Mouse (Mus musculus) c-Kit-positive CD71-positive TER-119-positive erythroid progenitor cells, embryonic 14.5 days (primary cell): ENCODE results near the gene Fam126b.
A peak's percentile ranks its signal among the peaks of the same experiment; 100 is the strongest.
"Not testable (repeated sequence)": the region's sequence is repeated elsewhere in the genome, so short reads cannot be mapped to it uniquely, and the experiment has no call there.

Source experiments
- DNase-seq: peaks from one replicate; pipeline ENCODE4 v3.0.0-alpha.2; 2013; ENCODE audit warnings: low spot score

The Fam126b gene

GRCm38 (mm10) chr1:58568456-58569130 is 17.5 kb downstream of the Fam126b start:
- DNase-seq: no peak

GRCm38 (mm10) chr1:58566621-58567020 is 19.5 kb downstream of the Fam126b start:
- DNase-seq: no peak

- DNase-seq: no peak
Measured at GRCm38 (mm10) chr1:58564981-58565380, 21.1 kb downstream of the Fam126b start.

DNA sequence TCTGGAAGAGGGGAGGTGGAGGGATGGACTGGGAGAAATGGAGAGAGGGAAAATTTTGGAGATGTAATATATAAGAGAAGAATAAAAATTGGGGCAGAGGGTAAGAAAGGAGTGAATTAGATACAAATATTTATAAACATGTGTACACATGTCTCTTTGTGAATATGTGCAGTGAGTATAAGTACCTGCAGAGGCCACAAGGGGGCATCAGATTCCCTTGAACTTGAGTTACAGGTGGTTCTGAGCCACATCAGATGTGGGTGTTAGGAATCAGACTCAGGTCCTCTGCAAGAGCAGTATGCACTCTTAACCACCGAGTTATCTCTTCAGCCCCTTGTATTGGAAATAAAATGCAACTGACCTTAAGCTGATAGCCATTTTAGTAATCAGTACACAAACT is 23.7 kb downstream of the Fam126b start:
- peak; percentile 52 for DNase-seq

DNA sequence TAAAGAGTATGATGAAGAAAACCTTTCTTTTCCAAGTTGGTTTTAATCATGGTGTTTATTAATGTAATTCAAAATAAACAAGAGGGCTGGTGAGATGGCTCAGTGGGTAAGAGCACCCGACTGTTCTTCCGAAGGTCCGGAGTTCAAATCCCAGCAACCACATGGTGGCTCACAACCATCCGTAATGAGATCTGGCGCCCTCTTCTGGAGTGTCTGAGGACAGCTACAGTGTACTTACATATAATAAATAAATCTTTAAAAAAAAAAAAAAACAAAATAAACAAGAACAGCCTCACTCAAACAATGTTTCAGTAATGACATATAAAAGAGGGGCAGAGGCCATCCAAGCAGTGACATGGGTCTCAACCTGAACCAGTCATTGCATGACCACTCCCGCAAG is 25.8 kb downstream of the Fam126b start:
- not testable (repeated sequence) for DNase-seq

DNA sequence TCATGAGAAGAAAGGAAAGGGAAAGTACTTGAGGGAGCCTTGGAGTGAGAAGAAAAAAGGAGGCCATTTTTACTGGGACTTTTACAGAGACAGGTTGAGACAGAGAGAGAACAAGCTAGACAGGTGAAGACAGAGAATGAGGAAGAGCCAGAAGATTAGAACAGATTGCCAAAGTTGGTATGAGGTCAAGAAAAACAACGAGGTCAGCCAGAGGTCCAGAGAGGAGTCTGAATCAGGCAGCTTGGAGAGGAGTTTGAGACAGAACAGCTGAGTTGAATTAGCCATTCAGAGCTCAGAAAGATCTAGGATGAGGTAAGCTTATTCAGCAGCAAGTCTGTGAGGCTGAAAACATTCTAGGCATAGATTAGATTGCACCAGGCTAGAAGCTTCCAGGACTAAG is 44.7 kb downstream of the Fam126b start:
- DNase-seq: no peak

GRCm38 (mm10) chr1:58507249-58507648 is 78.9 kb downstream of the Fam126b start:
- DNase-seq: no peak

DNA sequence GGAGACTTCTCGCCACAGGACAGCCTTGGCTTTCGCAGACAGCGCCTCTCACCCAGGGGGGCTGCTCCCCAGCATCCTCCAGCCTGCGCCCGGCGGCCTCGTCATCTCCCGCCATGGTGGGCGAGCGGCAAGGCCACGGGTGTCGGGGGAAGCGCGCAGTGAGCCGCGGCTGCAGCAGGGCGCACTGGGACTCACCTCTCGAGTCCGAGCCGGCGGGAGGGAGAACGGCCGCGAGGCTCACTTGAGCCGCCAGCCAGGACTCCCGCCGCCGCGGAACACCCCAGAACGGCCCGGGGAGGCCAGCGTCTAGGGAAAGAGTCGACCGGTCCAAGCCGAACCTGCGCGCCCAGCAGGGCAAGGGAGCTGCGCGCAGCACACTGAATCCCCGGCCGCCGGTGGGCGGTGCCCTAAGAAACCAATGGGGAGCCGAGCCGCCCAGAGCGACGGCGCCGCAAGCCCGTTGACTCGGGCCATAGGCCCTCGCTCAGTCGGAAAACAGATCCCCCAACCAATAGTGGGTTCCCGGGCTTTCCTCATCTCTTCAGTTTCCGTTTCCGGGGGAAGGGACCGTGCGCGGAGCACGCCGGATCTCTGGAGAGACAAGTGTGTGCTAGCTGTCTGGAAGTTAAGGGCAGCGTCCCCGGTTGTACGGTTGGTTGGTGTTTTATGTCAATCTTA is 81.4 kb downstream of the Fam126b start, which contains the start of gene Orc2:
Gene Orc2 (minus strand): TSS at position 533 of the 678 bp plus-strand sequence.
- DNase-seq: peak; percentile 93

DNA sequence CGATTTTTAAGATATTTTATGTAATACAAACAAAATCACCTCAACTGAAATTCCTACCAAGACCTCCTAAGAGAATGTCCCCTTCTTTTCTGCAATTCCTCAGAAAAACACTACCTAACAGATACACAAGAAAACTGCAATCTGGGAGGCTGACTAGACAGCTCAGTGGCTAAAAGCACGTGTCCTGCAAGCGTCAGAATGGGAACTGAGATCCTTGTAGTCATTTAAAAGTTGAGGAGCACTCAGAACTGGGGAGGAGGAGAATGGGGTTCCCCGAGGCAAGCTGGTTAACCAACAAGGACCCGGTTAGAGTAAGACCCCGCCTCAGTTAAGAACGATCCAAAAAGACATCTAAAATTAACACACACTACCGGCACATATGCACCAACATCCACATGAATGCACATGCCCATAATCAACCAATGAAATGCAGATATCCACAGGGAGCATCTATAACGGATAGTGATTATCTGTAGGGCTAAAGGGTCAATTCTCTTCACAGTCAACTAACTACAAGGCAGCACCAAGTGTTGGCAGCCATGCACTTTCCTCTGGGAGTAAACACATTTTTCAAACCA is 82.2 kb downstream of the Fam126b start:
- DNase-seq: peak; percentile 40

GRCm38 (mm10) chr1:58503134-58503533 is 83.0 kb downstream of the Fam126b start:
- DNase-seq: peak; percentile 67

DNA sequence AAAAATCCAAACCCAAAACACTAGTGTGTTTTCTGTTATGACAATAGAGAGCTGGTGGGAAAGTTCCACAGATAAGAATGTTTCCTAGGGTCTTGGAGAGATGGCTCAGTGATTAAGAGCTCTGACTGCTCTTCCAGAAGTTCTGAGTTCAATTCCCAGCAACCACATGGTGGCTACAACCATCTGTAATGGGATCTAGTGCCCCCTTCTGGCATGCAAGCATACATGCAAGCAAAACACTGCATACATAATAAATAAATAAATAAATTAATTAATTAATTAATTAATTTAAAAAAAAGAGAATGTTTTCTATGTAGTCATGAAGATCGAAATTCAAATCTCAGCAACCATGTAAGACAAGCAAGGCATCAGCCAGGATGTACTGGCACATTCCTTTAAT is 87.4 kb downstream of the Fam126b start:
- no peak for DNase-seq

DNA sequence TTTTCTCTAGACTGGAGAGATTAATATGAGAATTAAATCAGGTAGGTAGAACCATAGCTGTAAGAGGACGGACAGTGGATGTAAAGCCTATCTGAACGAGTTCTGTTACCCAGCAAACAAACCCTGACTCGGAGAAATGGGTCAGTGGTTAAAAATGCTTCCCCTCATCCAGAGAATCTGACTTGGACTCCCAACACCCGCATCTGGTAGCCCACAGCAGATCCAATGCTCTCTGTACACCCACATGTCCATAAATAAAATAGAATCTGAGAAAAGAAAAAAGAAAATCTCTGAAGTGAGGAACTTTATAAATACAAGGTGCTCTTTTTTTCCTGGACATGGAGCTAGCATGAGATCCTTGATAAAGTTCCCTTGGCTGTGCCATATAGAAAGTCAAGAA is 88.4 kb downstream of the Fam126b start:
- no peak for DNase-seq

GRCm38 (mm10) chr1:58495603-58496002 is 90.5 kb downstream of the Fam126b start:
- no peak for DNase-seq

DNA sequence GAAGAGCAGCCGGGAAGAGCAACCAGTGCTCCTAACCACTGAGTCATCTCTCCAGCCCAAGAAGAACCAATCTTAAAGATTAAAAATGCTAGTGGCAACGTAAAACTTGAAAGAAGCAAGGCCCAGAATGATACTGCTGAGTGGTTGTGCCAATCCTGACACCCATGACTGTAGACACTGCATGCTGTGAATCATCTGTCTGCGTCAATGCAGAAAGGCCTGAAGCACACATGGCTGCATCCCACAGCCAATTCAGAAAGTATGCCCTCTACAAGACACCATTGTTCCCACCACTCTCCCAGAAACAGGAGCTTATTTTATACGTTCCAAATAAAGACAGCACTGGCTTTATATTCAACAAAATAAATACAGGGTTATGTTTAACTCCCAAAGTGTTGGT is 103.5 kb downstream of the Fam126b start:
- no peak for DNase-seq

- DNase-seq: no peak
Measured at GRCm38 (mm10) chr1:58475662-58476061, 110.5 kb downstream of the Fam126b start.
